Mouse (Mus musculus): ENCODE measurements around the gene Dhrs9. TPM values are rescaled to one million over a fixed set of nuclear protein-coding genes. Genes with fewer than 3 reads are reported as not detected.

Gene Dhrs9
- total and polyA plus RNA-seq, 3 experiments = 0.08 to 0.35 (median 0.32) TPM

DNA sequence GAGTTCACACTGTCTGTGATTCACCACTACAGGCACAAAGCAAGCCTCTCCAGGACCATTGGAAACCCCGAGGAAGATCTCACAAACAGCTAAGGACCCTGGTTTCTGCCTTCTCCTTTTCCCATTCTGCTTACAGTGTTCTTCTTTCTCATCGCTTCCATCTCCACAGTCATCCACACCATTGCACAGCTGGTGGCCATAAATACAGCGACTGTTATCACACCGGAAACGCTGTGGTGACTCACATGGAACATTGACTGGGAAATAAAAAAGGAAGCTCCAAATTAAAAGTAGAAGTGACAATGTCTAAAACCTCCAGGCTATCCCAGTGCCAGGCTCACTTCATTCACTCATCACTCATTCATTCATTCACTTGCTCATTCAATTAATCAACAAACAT, 70.9 kb downstream of the Dhrs9 start:
- WGBS = 57% methylated on average over 5 of the region's 5 CpGs

More for the DNA sequence above, 70.9 kb downstream of the Dhrs9 start:
- no peaks in the 10 kb centered on the region for H3K27me3 ChIP-seq (ENCODE audit: control insufficient read depth, insufficient read depth, low read length)
- H3K9ac ChIP-seq (ENCODE audit: low read depth, low read length) = no peak overlapping the region
- no peaks in the 10 kb centered on the region for H3K4me1 ChIP-seq (ENCODE audit: control insufficient read depth, insufficient read depth, low read length)
- intact Hi-C loops (cut with DNase I) = no loop called here
- no peaks in the 10 kb centered on the region for H3K79me2 ChIP-seq (replicated peaks; ENCODE audit: control insufficient read depth, insufficient read depth, low read length)
- H3K27ac ChIP-seq = no peak overlapping the region
- DNase-seq = no peak
- H3K4me3 ChIP-seq = no peak overlapping the region
- no peaks in the 10 kb centered on the region for H3K36me3 ChIP-seq (ENCODE audit: control insufficient read depth, insufficient read depth, low read length)
- no peak for TF ChIP-seq CTCF (IDR thresholded peaks at IDR 0.05)
- TF ChIP-seq EP300 (IDR thresholded peaks at IDR 0.05; ENCODE audit: insufficient read depth, low read depth, low read length) = no peak
- TF ChIP-seq POLR2A (IDR thresholded peaks at IDR 0.05; ENCODE audit: insufficient read depth, low read depth, low read length) = no peak

Other genes starting within 250 kb of the Dhrs9 start
- gene Nostrin, start 244.6 kb upstream of the Dhrs9 start, total RNA-seq (2021) = 1 to 10 TPM; 5.9 to 6.7 TPM
- 1.4 and 3.1 TPM in 2 replicates for gene Nostrin, start 244.6 kb upstream of the Dhrs9 start, polyA plus RNA-seq (2012; rRNA removed)
- under 1 TPM; 0.32 to 0.39 TPM for gene Spc25, start 174.3 kb upstream of the Dhrs9 start, total RNA-seq (2021)
- 0.12 and 0.44 TPM in 2 replicates for gene Spc25, start 174.3 kb upstream of the Dhrs9 start, polyA plus RNA-seq (2012; rRNA removed)
- gene G6pc2, start 169.4 kb upstream of the Dhrs9 start, total RNA-seq (2021) = not detected
- gene G6pc2, start 169.4 kb upstream of the Dhrs9 start, polyA plus RNA-seq (2012; rRNA removed) = not detected in 2 replicates
- not detected for gene Abcb11, start 37.8 kb upstream of the Dhrs9 start, total RNA-seq (2021)
- gene Abcb11, start 37.8 kb upstream of the Dhrs9 start, polyA plus RNA-seq (2012; rRNA removed) = 0.09 TPM in 1 of 2 replicates, not detected in the other
- gene Lrp2, start 205.6 kb downstream of the Dhrs9 start, total RNA-seq (2021) = 1 to 10 TPM in 1 of 2 experiments, under 1 TPM in 1; 0.84 to 1.2 TPM
- 0.31 and 0.61 TPM in 2 replicates for gene Lrp2, start 205.6 kb downstream of the Dhrs9 start, polyA plus RNA-seq (2012; rRNA removed)

All from heart, adult 2 months (tissue).